Mouse (Mus musculus) embryonic facial prominence, embryonic 15.5 days (tissue): Measurements from ENCODE around the gene Sae1. TPM values are rescaled to one million over a fixed set of nuclear protein-coding genes. Genes with fewer than 3 reads are reported as not detected.

Source experiments
- ATAC-seq: fragments of 200-750 bp; cut with Nextera tagmentation; 2 replicates; pipeline ENCODE4 v1.8.0; 2017; ENCODE audit warnings: low read depth, moderate TSS enrichment; ENCODE audit not compliant: insufficient number of reproducible peaks, low FRiP score, low TSS enrichment
- H3K27ac ChIP-seq: fragments of 300-500 bp; sonication (generic); replicated peaks from 2 replicates; pipeline ENCODE4 v1.5.1; 2015; ENCODE audit warnings: mild to moderate bottlenecking, inconsistent platforms
- H3K27me3 ChIP-seq: fragments of 300-500 bp; sonication (generic); 2 replicates; pipeline ENCODE4 v1.6.1; 2015; ENCODE audit warnings: inconsistent platforms
- H3K36me3 ChIP-seq: fragments of 300-500 bp; sonication (generic); 2 replicates; pipeline ENCODE4 v1.6.1; 2015; ENCODE audit warnings: mild to moderate bottlenecking, inconsistent platforms
- H3K4me1 ChIP-seq: fragments of 300-500 bp; sonication (generic); 2 replicates; pipeline ENCODE4 v1.6.1; 2015; ENCODE audit warnings: inconsistent platforms
- H3K4me2 ChIP-seq: fragments of 300-500 bp; sonication (generic); replicated peaks from 2 replicates; pipeline ENCODE4 v1.6.1; 2015; ENCODE audit warnings: mild to moderate bottlenecking, inconsistent platforms
- H3K4me3 ChIP-seq: fragments of 300-500 bp; sonication (generic); replicated peaks from 2 replicates; pipeline ENCODE4 v1.5.1; 2015; ENCODE audit warnings: mild to moderate bottlenecking, inconsistent platforms
- H3K9ac ChIP-seq: fragments of 300-500 bp; sonication (generic); 2 replicates; pipeline ENCODE4 v1.6.1; 2015; ENCODE audit warnings: inconsistent platforms
- H3K9me3 ChIP-seq: fragments of 300-500 bp; sonication (generic); replicated peaks from 2 replicates; pipeline ENCODE4 v1.6.1; 2016; ENCODE audit warnings: inconsistent platforms
- WGBS: fragments of 180-500 bp; shearing (Covaris S2); methylation state at CpG from one replicate; pipeline ENCODE4 v1.1.7; 2015; 5-methylcytosine and 5-hydroxymethylcytosine counted together
- polyA plus RNA-seq: library from polyadenylated mRNA; unstranded; fragments of >200 nt; fragmentation: Nextera tagmentation; extraction: Ambion mirVana; gene quantifications from 2 replicates; pipeline ENCODE4 v1.2.1, GENCODE M21; 2015

Sae1 gene
- polyA plus RNA-seq, 1 experiment from 2014 or later = 292 TPM

- Histone ChIP-seq H3K27me3 (no peaks in the 10 kb centered on the region), H3K9me3 (no peaks in the 10 kb centered on the region), H3K4me1 (no peaks in the 10 kb centered on the region), H3K36me3 (peaks cover 45% of the 10 kb centered on the region), H3K4me2 (no peak overlapping the region), H3K9ac (no peak overlapping the region), H3K4me3 (no peak overlapping the region), H3K27ac (no peak overlapping the region)
- ATAC-seq = no peak
- 89% methylated on average over 4 of the region's 4 CpGs for WGBS
Observed at GRCm38 (mm10) chr7:16345297-16345696, 42.3 kb downstream of the Sae1 start.

- Histone ChIP-seq H3K4me3 (no peak overlapping the region), H3K9ac (no peak overlapping the region), H3K4me1 (no peaks in the 10 kb centered on the region), H3K27ac (no peak overlapping the region), H3K4me2 (no peak overlapping the region), H3K27me3 (no peaks in the 10 kb centered on the region), H3K36me3 (peaks cover 43% of the 10 kb centered on the region), H3K9me3 (no peaks in the 10 kb centered on the region)
- no peak for ATAC-seq
- WGBS = 87% methylated on average over 3 of the region's 3 CpGs
Observed at GRCm38 (mm10) chr7:16344598-16344997, 43.0 kb downstream of the Sae1 start.

GRCm38 (mm10) chr7:16337733-16338132, 49.9 kb downstream of the Sae1 start:
- Histone ChIP-seq H3K27ac (no peak overlapping the region), H3K4me1 (no peaks in the 10 kb centered on the region), H3K9ac (no peak overlapping the region), H3K4me3 (no peak overlapping the region), H3K9me3 (no peaks in the 10 kb centered on the region), H3K36me3 (peaks cover 52% of the 10 kb centered on the region), H3K27me3 (no peaks in the 10 kb centered on the region), H3K4me2 (no peak overlapping the region)
- ATAC-seq = no peak
- WGBS = 50% methylated on average over 2 of the region's 2 CpGs

GRCm38 (mm10) chr7:16329146-16329545, 58.5 kb downstream of the Sae1 start:
- no peak overlapping the region for H3K9ac ChIP-seq
- peaks cover 4% of the 10 kb centered on the region; the same call in 1 of the 2 replicates for H3K4me1 ChIP-seq
- no peak overlapping the region for H3K4me3 ChIP-seq
- ATAC-seq = no peak
- no peak overlapping the region for H3K4me2 ChIP-seq
- no peaks in the 10 kb centered on the region for H3K9me3 ChIP-seq
- no peak overlapping the region; the same call in 1 of the 2 replicates for H3K27ac ChIP-seq
- H3K36me3 ChIP-seq = peaks cover 71% of the 10 kb centered on the region
- no peaks in the 10 kb centered on the region for H3K27me3 ChIP-seq
- WGBS = 59% methylated on average over 3 of the region's 3 CpGs

GRCm38 (mm10) chr7:16326607-16326971, 61.0 kb downstream of the Sae1 start:
- Histone ChIP-seq H3K36me3 (peaks cover 49% of the 10 kb centered on the region), H3K9me3 (no peaks in the 10 kb centered on the region), H3K4me3 (no peak overlapping the region), H3K27me3 (no peaks in the 10 kb centered on the region), H3K27ac (no peak overlapping the region), H3K9ac (no peak overlapping the region), H3K4me1 (peaks cover 4% of the 10 kb centered on the region; the same call in 1 of the 2 replicates), H3K4me2 (no peak overlapping the region)
- no peak for ATAC-seq
- 88% methylated on average over 2 of the region's 2 CpGs for WGBS

- H3K4me3 ChIP-seq = no peak overlapping the region
Observed at GRCm38 (mm10) chr7:16325920-16326606, 61.5 kb downstream of the Sae1 start.

GRCm38 (mm10) chr7:16324661-16325060, 62.9 kb downstream of the Sae1 start:
- ATAC-seq = no peak
- H3K27me3 ChIP-seq = no peaks in the 10 kb centered on the region
- no peaks in the 10 kb centered on the region for H3K9me3 ChIP-seq
- no peak overlapping the region for H3K4me2 ChIP-seq
- H3K4me3 ChIP-seq = no peak overlapping the region
- peaks cover 4% of the 10 kb centered on the region; the same call in 1 of the 2 replicates for H3K4me1 ChIP-seq
- no peak overlapping the region for H3K9ac ChIP-seq
- WGBS = 78% methylated on average over 7 of the region's 7 CpGs
- peaks cover 37% of the 10 kb centered on the region for H3K36me3 ChIP-seq
- no peak overlapping the region for H3K27ac ChIP-seq

More at GRCm38 (mm10) chr7:16325920-16326606, 61.5 kb downstream of the Sae1 start:
- H3K4me1 ChIP-seq = peaks cover 4% of the 10 kb centered on the region; the same call in 1 of the 2 replicates
- H3K27ac ChIP-seq = peak overlapping the region; percentile 60; the same call in 1 of the 2 replicates
- no peaks in the 10 kb centered on the region for H3K27me3 ChIP-seq
- ATAC-seq = peak; percentile 45; the same call in 1 of the 2 replicates
- no peak overlapping the region for H3K4me2 ChIP-seq
- no peaks in the 10 kb centered on the region for H3K9me3 ChIP-seq
- H3K36me3 ChIP-seq = peaks cover 49% of the 10 kb centered on the region
- WGBS = 25% methylated on average over 8 of the region's 8 CpGs
- no peak overlapping the region for H3K9ac ChIP-seq

- ATAC-seq = no peak
- H3K9ac ChIP-seq = no peak overlapping the region
- 86% methylated on average over 6 of the region's 6 CpGs for WGBS
- H3K4me2 ChIP-seq = no peak overlapping the region
- no peak overlapping the region for H3K27ac ChIP-seq
- H3K9me3 ChIP-seq = no peaks in the 10 kb centered on the region
- no peaks in the 10 kb centered on the region for H3K27me3 ChIP-seq
- no peaks in the 10 kb centered on the region for H3K4me1 ChIP-seq
- H3K36me3 ChIP-seq = 0 out of 2 replicates have a peak, but pooled peaks cover 3% of the 10 kb centered on the region
- no peak overlapping the region for H3K4me3 ChIP-seq
Observed at GRCm38 (mm10) chr7:16320479-16320878, 67.1 kb downstream of the Sae1 start.

- H3K9ac ChIP-seq = no peak overlapping the region
- ATAC-seq = no peak
- H3K27me3 ChIP-seq = no peaks in the 10 kb centered on the region
- WGBS = 92% methylated on average over 4 of the region's 4 CpGs
- no peak overlapping the region for H3K27ac ChIP-seq
- no peak overlapping the region for H3K4me3 ChIP-seq
- H3K9me3 ChIP-seq = no peaks in the 10 kb centered on the region
- no peak overlapping the region for H3K4me2 ChIP-seq
- peaks cover 3% of the 10 kb centered on the region for H3K4me1 ChIP-seq
- 0 out of 2 replicates have a peak, but pooled peaks cover 3% of the 10 kb centered on the region for H3K36me3 ChIP-seq
Observed at GRCm38 (mm10) chr7:16319216-16319615, 68.4 kb downstream of the Sae1 start.

GRCm38 (mm10) chr7:16317094-16317493, 70.5 kb downstream of the Sae1 start:
- Histone ChIP-seq H3K9me3 (no peaks in the 10 kb centered on the region), H3K27ac (no peak overlapping the region), H3K36me3 (0 out of 2 replicates have a peak, but pooled peaks cover 3% of the 10 kb centered on the region), H3K27me3 (no peaks in the 10 kb centered on the region), H3K4me2 (no peak overlapping the region), H3K9ac (no peak overlapping the region), H3K4me1 (peaks cover 23% of the 10 kb centered on the region), H3K4me3 (no peak overlapping the region)
- WGBS = 84% methylated on average over 14 of the region's 14 CpGs
- ATAC-seq = no peak

GRCm38 (mm10) chr7:16315222-16315759, 72.3 kb downstream of the Sae1 start:
- no peaks in the 10 kb centered on the region; the same call in 1 of the 2 replicates for H3K27me3 ChIP-seq
- H3K9ac ChIP-seq = no peak overlapping the region
- H3K36me3 ChIP-seq = 0 out of 2 replicates have a peak, but pooled peaks cover 3% of the 10 kb centered on the region
- H3K27ac ChIP-seq = no peak overlapping the region
- peaks cover 41% of the 10 kb centered on the region for H3K4me1 ChIP-seq
- H3K4me2 ChIP-seq = no peak overlapping the region
- H3K9me3 ChIP-seq = no peaks in the 10 kb centered on the region
- no peak overlapping the region for H3K4me3 ChIP-seq
- ATAC-seq = no peak
- 61% methylated on average over 4 of the region's 4 CpGs for WGBS
